Mouse (Mus musculus) MEL (cell line): ENCODE measurements at regions not wholly inside any gene's neighbourhood (a gene's known extent, or its start where the extent isn't known, plus 50 kb on each side); places are given as distances from the start of the nearest gene placed in this dataset.

ENCODE experiments used
- DNase-seq: peaks from one replicate; pipeline ENCODE4 v3.0.0; 2011; ENCODE audit warnings: low read depth, low spot score
- H3K27ac ChIP-seq: 2 replicates; pipeline ENCODE4 v1.5.1; 2012; ENCODE audit warnings: low read depth, mild to moderate bottlenecking, control low read depth, low read length, moderate library complexity; ENCODE audit not compliant: control insufficient read depth
- H3K27me3 ChIP-seq, 2 experiments: fragments of 150-350 bp in 1 of 2; sonication (generic) in 1 of 2; 2 replicates each; pipeline ENCODE4 v1.6.1; 2012; ENCODE audit warnings: low read length in 2 of 2, mild to moderate bottlenecking in 2 of 2, improper control_type of control experiment in 1 of 2, moderate library complexity in 1 of 2; ENCODE audit not compliant: insufficient read depth in 2 of 2, control insufficient read depth in 1 of 2
- H3K36me3 ChIP-seq, 2 experiments: 2 replicates each; pipeline ENCODE4 v1.6.1; 2012 to 2014; ENCODE audit warnings: low read length in 2 of 2, improper control_type of control experiment in 1 of 2, inconsistent platforms in 1 of 2, mild to moderate bottlenecking in 1 of 2; ENCODE audit not compliant: insufficient read depth in 2 of 2, control insufficient read depth in 1 of 2
- H3K4me1 ChIP-seq, 2 experiments: fragments of 150-350 bp in 1 of 2; sonication (generic) in 1 of 2; 2 replicates each; pipeline ENCODE4 v1.6.1; 2012; ENCODE audit warnings: low read length in 2 of 2, improper control_type of control experiment in 1 of 2, mild to moderate bottlenecking in 1 of 2; ENCODE audit not compliant: insufficient read depth in 2 of 2, control insufficient read depth in 1 of 2
- H3K4me3 ChIP-seq, 2 experiments: fragments of 150-350 bp in 1 of 2; sonication (generic) in 1 of 2; 2 replicates each; pipeline ENCODE4 v1.5.1; 2012; ENCODE audit warnings: low read depth in 2 of 2, low read length in 2 of 2, mild to moderate bottlenecking in 2 of 2, moderate library complexity in 2 of 2, control low read depth in 1 of 2, improper control_type of control experiment in 1 of 2; ENCODE audit not compliant: control insufficient read depth in 1 of 2, insufficient read depth in 1 of 2
- H3K79me2 ChIP-seq: 2 replicates; pipeline ENCODE4 v1.6.1; 2012; ENCODE audit warnings: mild to moderate bottlenecking, low read length, moderate library complexity; ENCODE audit not compliant: control insufficient read depth, poor library complexity, insufficient read depth
- H3K9ac ChIP-seq: 2 replicates; pipeline ENCODE4 v1.6.1; 2012; ENCODE audit warnings: low read depth, mild to moderate bottlenecking, control low read depth, low read length, moderate library complexity; ENCODE audit not compliant: control insufficient read depth, poor library complexity, severe bottlenecking
- H3K9me3 ChIP-seq: fragments of 150-350 bp; sonication (generic); replicated peaks from 2 replicates; pipeline ENCODE4 v1.6.1; 2012; ENCODE audit warnings: mild to moderate bottlenecking, low read length, improper control_type of control experiment, moderate library complexity; ENCODE audit not compliant: insufficient read depth
- BHLHE40 ChIP-seq: IDR thresholded peaks from 2 replicates; pipeline ENCODE4 v1.6.1; 2012; ENCODE audit warnings: low read depth, mild to moderate bottlenecking, inconsistent platforms, low read length, improper control_type of control experiment, borderline replicate concordance
- CHD1 ChIP-seq: IDR thresholded peaks from 2 replicates; pipeline ENCODE4 v1.6.1; 2012; ENCODE audit warnings: low read depth, mild to moderate bottlenecking, inconsistent platforms, low read length, improper control_type of control experiment
- CTCF ChIP-seq, 3 experiments: IDR thresholded peaks in 2 of 3; conservative IDR thresholded peaks in 1 of 3; 2 replicates each; pipeline ENCODE4 v1.5.1; 2011 to 2012; ENCODE audit warnings: low read length in 3 of 3, low read depth in 2 of 3, mild to moderate bottlenecking in 2 of 3, improper control_type of control experiment in 1 of 3, inconsistent platforms in 1 of 3, mixed read lengths in 1 of 3, moderate library complexity in 1 of 3; ENCODE audit not compliant: control insufficient read depth in 1 of 3, insufficient read depth in 1 of 3, poor library complexity in 1 of 3, severe bottlenecking in 1 of 3
- ELF1 ChIP-seq: IDR thresholded peaks from 2 replicates; pipeline ENCODE4 v1.6.1; 2014; ENCODE audit warnings: low read depth, mild to moderate bottlenecking, inconsistent platforms, low read length, improper control_type of control experiment, moderate library complexity
- ETS1 ChIP-seq: IDR thresholded peaks from 2 replicates; pipeline ENCODE4 v1.6.1; 2012; ENCODE audit warnings: low read depth, mild to moderate bottlenecking, inconsistent platforms, low read length, improper control_type of control experiment, moderate library complexity
- KAT2A ChIP-seq: conservative IDR thresholded peaks from 2 replicates; pipeline ENCODE4 v1.6.1; 2012; ENCODE audit warnings: low read depth, low read length, improper control_type of control experiment, inconsistent platforms
- MXI1 ChIP-seq: IDR thresholded peaks from 2 replicates; pipeline ENCODE4 v1.6.1; 2011; ENCODE audit warnings: mild to moderate bottlenecking, low read depth, low read length, improper control_type of control experiment
- MYB ChIP-seq: IDR thresholded peaks from 2 replicates; pipeline ENCODE4 v1.6.1; 2011; ENCODE audit warnings: mild to moderate bottlenecking, low read depth, low read length, improper control_type of control experiment
- MYC ChIP-seq: IDR thresholded peaks from 2 replicates; pipeline ENCODE4 v1.6.1; 2011; ENCODE audit warnings: low read depth, mild to moderate bottlenecking, low read length, improper control_type of control experiment, moderate library complexity
- NELFE ChIP-seq: IDR thresholded peaks from 2 replicates; pipeline ENCODE4 v1.6.1; 2011; ENCODE audit warnings: low read depth, low read length, improper control_type of control experiment
- NRF1 ChIP-seq: IDR thresholded peaks from 2 replicates; pipeline ENCODE4 v1.6.1; 2014; ENCODE audit warnings: low read depth, mild to moderate bottlenecking, inconsistent platforms, low read length, improper control_type of control experiment, moderate library complexity; ENCODE audit not compliant: poor library complexity, insufficient read depth, severe bottlenecking
- POLR2AphosphoS2 ChIP-seq: IDR thresholded peaks from 2 replicates; pipeline ENCODE4 v1.6.1; 2011; ENCODE audit warnings: low read length, improper control_type of control experiment
- RAD21 ChIP-seq: IDR thresholded peaks from 2 replicates; pipeline ENCODE4 v1.6.1; 2011; ENCODE audit warnings: mild to moderate bottlenecking, low read depth, low read length, improper control_type of control experiment
- RCOR1 ChIP-seq: IDR thresholded peaks from 2 replicates; pipeline ENCODE4 v1.6.1; 2012; ENCODE audit warnings: low read depth, mild to moderate bottlenecking, inconsistent platforms, low read length, improper control_type of control experiment
- SIN3A ChIP-seq: IDR thresholded peaks from 2 replicates; pipeline ENCODE4 v1.6.1; 2012; ENCODE audit warnings: low read length, improper control_type of control experiment, inconsistent platforms
- TBP ChIP-seq: IDR thresholded peaks from 2 replicates; pipeline ENCODE4 v1.8.0; 2011; ENCODE audit warnings: low read depth, low read length, improper control_type of control experiment
- TCF12 ChIP-seq: IDR thresholded peaks from 2 replicates; pipeline ENCODE4 v1.6.1; 2014; ENCODE audit warnings: low read depth, mild to moderate bottlenecking, inconsistent platforms, low read length, improper control_type of control experiment, moderate library complexity
- UBTF ChIP-seq: IDR thresholded peaks from 2 replicates; pipeline ENCODE4 v1.6.1; 2012; ENCODE audit warnings: low read depth, mild to moderate bottlenecking, inconsistent platforms, low read length, improper control_type of control experiment, moderate library complexity, borderline replicate concordance; ENCODE audit not compliant: insufficient read depth
- USF1 ChIP-seq: IDR thresholded peaks from 2 replicates; pipeline ENCODE4 v1.6.1; 2014; ENCODE audit warnings: low read depth, mild to moderate bottlenecking, inconsistent platforms, low read length, improper control_type of control experiment, moderate library complexity
- USF2 ChIP-seq, 2 experiments: IDR thresholded peaks; 2 replicates each; pipeline ENCODE4 v1.6.1; 2011 to 2012; ENCODE audit warnings: improper control_type of control experiment in 2 of 2, low read length in 2 of 2, borderline replicate concordance in 1 of 2, inconsistent platforms in 1 of 2, low read depth in 1 of 2, mild to moderate bottlenecking in 1 of 2; ENCODE audit not compliant: insufficient read depth in 1 of 2
- ZKSCAN1 ChIP-seq: IDR thresholded peaks from 2 replicates; pipeline ENCODE4 v1.6.1; 2012; ENCODE audit warnings: low read depth, mild to moderate bottlenecking, inconsistent platforms, low read length, improper control_type of control experiment, moderate library complexity
- ZNF384 ChIP-seq: IDR thresholded peaks from 2 replicates; pipeline ENCODE4 v1.6.1; 2012; ENCODE audit warnings: low read depth, mild to moderate bottlenecking, inconsistent platforms, low read length, improper control_type of control experiment

- no peaks in the 10 kb centered on the region for H3K27me3 ChIP-seq
- no peaks in the 10 kb centered on the region for H3K36me3 ChIP-seq
- no peak overlapping the region for H3K4me3 ChIP-seq
- H3K9ac ChIP-seq: no peak overlapping the region
- DNase-seq: no peak
- H3K27ac ChIP-seq: no peak overlapping the region
- H3K9me3 ChIP-seq: no peaks in the 10 kb centered on the region
- TF ChIP-seq NRF1 (no peak), MYB (no peak)
- TF ChIP-seq, all 39 proteins: peak for 0
- Histone ChIP-seq H3K4me1 (no peaks in the 10 kb centered on the region), H3K79me2 (no peaks in the 10 kb centered on the region)
These were observed 1377.2 kb downstream of the Slc22a22 start for GRCm38 (mm10) chr15:56100133-56100735.

GRCm38 (mm10) chr15:56077838-56078567 lies 1399.4 kb downstream of the Slc22a22 start:
- no peaks in the 10 kb centered on the region for H3K79me2 ChIP-seq
- H3K4me1 ChIP-seq: no peaks in the 10 kb centered on the region
- H3K36me3 ChIP-seq: no peaks in the 10 kb centered on the region
- TF ChIP-seq RCOR1 (no peak), BHLHE40 (no peak), ZNF384 (no peak), ZKSCAN1 (no peak), MYC (no peak), TBP (no peak), KAT2A (no peak), SIN3A (no peak), MXI1 (no peak), POLR2AphosphoS2 (no peak), UBTF (no peak), ETS1 (no peak), RAD21 (no peak), NELFE (no peak), ELF1 (no peak), USF2 (IDR thresholded peaks at IDR 0.05; ENCODE audit: borderline replicate concordance in 1 of 2, insufficient read depth in 1 of 2, low read depth in 1 of 2, low read length in 2 of 2) (no peak), USF1 (no peak), CHD1 (no peak), CTCF (IDR thresholded peaks at IDR 0.05 in 2 of 3, conservative IDR thresholded peaks at IDR 0.05 in 1 of 3; ENCODE audit: control insufficient read depth in 1 of 3, insufficient read depth in 1 of 3, low read depth in 2 of 3, low read length in 3 of 3, poor library complexity in 1 of 3, severe bottlenecking in 1 of 3) (no peak), TCF12 (no peak)
- TF ChIP-seq, all 39 proteins: peak for 0
- Histone ChIP-seq H3K9me3 (no peaks in the 10 kb centered on the region), H3K9ac (no peak overlapping the region), H3K4me3 (no peak overlapping the region), H3K27ac (no peak overlapping the region), H3K27me3 (no peaks in the 10 kb centered on the region)
- no peak for DNase-seq
